ENCODE assay signal across 7 mouse cellular contexts in genomic region chr5:142937956-142938727, GRCm38 (mm10). TPM values are rescaled to one million over a fixed set of nuclear protein-coding genes. Genes with fewer than 3 reads are reported as not detected.
DNase-seq lines count a peak whose midpoint lies in the region; ATAC-seq and TF ChIP-seq lines count a peak whose summit lies in the region.

No protein-coding gene starts in this region.

- no peaks in the 10 kb centered on the region for H3K9me3 ChIP-seq in liver, postnatal 0 days (ENCODE audit: low read length)

- H3K27me3 ChIP-seq in liver, postnatal 0 days (ENCODE audit: insufficient read depth, low read length), result no peaks in the 10 kb centered on the region

- peaks cover 21% of the 10 kb centered on the region for H3K4me1 ChIP-seq in liver, postnatal 0 days (ENCODE audit: insufficient read depth)

- peak; percentile 44 for DNase-seq in ovary, postnatal 36 days (ENCODE audit: low spot score)
- DNase-seq in ovary, postnatal 10 days (ENCODE audit: low spot score), result no peak
- DNase-seq in brain, adult 2 months (ENCODE audit: low read depth, low spot score), result peak; percentile 54
- DNase-seq in liver, postnatal 0 days, result peak; percentile 74
- DNase-seq in urinary bladder, postnatal 25 days (ENCODE audit: low spot score), result no peak
- DNase-seq in cerebellum, postnatal 4 days (ENCODE audit: low spot score in 2 of 2), result no peak

- no peak overlapping the region for H3K4me3 ChIP-seq in liver, postnatal 0 days (ENCODE audit: low read depth, low read length)

- 32% methylated on average over 19 of the region's 19 CpGs for WGBS in liver, postnatal 0 days (ENCODE audit: insufficient replicate concordance)

- H3K9ac ChIP-seq in liver, postnatal 0 days (replicated peaks), result no peak overlapping the region

- H3K4me2 ChIP-seq in liver, postnatal 0 days (ENCODE audit: low read depth, low read length), result peak overlapping the region; percentile 27

- H3K36me3 ChIP-seq in liver, postnatal 0 days (replicated peaks; ENCODE audit: insufficient read depth, low read length), result no peaks in the 10 kb centered on the region

- peak; percentile 44 to 69; a peak in 3 of 4 replicates for ATAC-seq in hematopoietic stem cell, adult 5-6 weeks (replicated peaks in 1 of 2; ENCODE audit: insufficient read depth in 1 of 2, low FRiP score in 2 of 2, low TSS enrichment in 1 of 2, low read depth in 1 of 2, poor library complexity in 2 of 2, severe bottlenecking in 2 of 2)
- ATAC-seq in liver, postnatal 0 days, result peak; percentile 14; the same call in 1 of the 2 replicates

- no peak for TF ChIP-seq EP300 in liver, postnatal 0 days (IDR thresholded peaks at IDR 0.05; ENCODE audit: low read depth)

- TF ChIP-seq CTCF in liver, postnatal 0 days (IDR thresholded peaks at IDR 0.05; ENCODE audit: low read depth), result no peak

- H3K27ac ChIP-seq in liver, postnatal 0 days (ENCODE audit: low read depth), result no peak overlapping the region

RNA-seq across cellular contexts. Expression of gene Fscn1, which starts 22.0 kb away (rescaled TPM):
- 6.3 and 7.0 TPM in 2 replicates for total RNA-seq in hematopoietic stem cell, adult 5-6 weeks (2017)
- 6.9 and 7.3 TPM in 2 replicates for polyA plus RNA-seq in liver, postnatal 0 days (2015; fragmentation: Nextera tagmentation; extraction: Ambion mirVana)

RNA-seq across cellular contexts. Expression of gene Actb, which starts 31.6 kb away (rescaled TPM):
- total RNA-seq in hematopoietic stem cell, adult 5-6 weeks (2017), result 2,681 and 4,323 TPM in 2 replicates
- polyA plus RNA-seq in liver, postnatal 0 days (2015; fragmentation: Nextera tagmentation; extraction: Ambion mirVana), result 6,710 and 7,738 TPM in 2 replicates

RNA-seq across cellular contexts. Expression of gene Fbxl18, which starts 42.9 kb away (rescaled TPM):
- 1.8 and 5.8 TPM in 2 replicates for total RNA-seq in hematopoietic stem cell, adult 5-6 weeks (2017)
- 1.8 and 3.2 TPM in 2 replicates for polyA plus RNA-seq in liver, postnatal 0 days (2015; fragmentation: Nextera tagmentation; extraction: Ambion mirVana)

Comparison
In these comparisons a context has a peak if more than half of its experiments do, and no peak if none do; other contexts are left out.
1. DNase-seq: peak in ovary, postnatal 36 days (single experiment), brain, adult 2 months (single experiment) and liver, postnatal 0 days (single experiment); none in ovary, postnatal 10 days (single experiment), urinary bladder, postnatal 25 days (single experiment) and cerebellum, postnatal 4 days (0 of 2).